Mouse (Mus musculus) left cerebral cortex, adult 9 months (tissue): ENCODE measurements at regions not wholly inside any gene's neighbourhood (a gene's known extent, or its start where the extent isn't known, plus 50 kb on each side); places are given as distances from the start of the nearest gene placed in this dataset.
"Not testable (repeated sequence)": the region's sequence is repeated elsewhere in the genome, so short reads cannot be mapped to it uniquely, and the experiment has no call there.

Experiments
- DNase-seq, 2 experiments: peaks; one replicate each; pipeline ENCODE4 v3.0.0; 2022; ENCODE audit warnings: low spot score in 2 of 2

DNA sequence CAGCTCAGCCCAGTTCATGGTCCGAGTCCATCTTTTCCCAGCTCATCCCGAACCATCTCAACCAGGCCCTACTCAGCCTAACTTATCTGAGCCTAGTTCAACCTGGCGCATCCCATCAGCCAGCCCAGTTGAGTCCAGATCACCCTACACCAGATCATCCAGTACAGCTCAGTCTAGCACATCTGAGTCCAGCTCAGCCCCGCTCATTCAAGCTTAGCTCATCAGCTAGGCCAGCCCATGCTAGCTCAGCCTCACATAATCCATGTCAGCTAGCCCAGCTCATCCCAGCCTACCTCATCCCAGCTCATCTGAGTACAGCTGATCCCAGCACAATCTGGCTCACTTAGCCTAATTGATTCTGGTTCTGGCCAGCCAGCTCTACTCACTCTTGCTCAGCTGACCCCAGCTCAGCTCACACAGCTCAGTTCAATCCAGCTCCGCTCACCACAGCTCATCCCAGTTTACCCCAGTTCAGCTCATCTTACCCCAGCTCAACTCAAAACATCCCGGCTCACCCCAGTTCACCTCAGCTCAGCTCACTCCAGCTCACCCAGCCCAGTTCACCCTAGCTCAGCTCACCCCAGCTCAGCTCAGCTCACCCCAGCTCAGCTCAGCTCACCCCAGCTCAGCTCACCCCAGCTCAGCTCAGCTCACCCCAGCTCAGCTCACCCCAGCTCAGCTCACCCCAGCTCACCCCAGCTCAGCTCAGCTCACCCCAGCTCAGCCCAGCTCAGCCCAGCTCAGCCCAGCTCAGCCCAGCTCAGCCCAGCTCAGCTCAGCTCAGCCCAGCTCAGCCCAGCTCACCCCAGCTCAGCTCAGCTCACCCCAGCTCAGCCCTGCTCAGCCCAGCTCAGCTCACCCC, 65.3 kb upstream of the Adam6b start:
- no peak for DNase-seq

DNA sequence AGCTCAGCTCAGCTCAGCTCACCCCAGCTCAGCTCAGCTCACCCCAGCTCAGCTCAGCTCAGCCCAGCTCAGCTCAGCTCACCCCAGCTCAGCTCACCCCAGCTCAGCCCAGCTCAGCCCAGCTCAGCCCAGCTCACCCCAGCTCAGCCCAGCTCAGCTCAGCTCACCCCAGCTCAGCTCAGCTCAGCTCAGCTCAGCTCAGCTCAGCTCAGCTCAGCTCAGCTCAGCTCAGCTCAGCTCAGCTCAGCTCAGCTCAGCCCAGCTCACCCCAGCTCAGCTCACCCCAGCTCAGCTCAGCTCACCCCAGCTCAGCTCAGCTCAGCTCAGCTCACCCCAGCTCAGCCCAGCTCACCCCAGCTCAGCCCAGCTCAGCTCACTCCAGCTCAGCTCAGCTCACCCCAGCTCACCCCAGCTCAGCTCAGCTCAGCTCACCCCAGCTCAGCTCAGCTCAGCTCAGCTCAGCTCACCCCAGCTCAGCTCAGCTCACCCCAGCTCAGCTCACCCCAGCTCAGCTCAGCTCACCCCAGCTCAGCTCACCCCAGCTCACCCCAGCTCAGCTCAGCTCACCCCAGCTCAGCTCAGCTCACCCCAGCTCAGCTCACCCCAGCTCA, 64.6 kb upstream of the Adam6b start:
- DNase-seq = not testable (repeated sequence)

DNA sequence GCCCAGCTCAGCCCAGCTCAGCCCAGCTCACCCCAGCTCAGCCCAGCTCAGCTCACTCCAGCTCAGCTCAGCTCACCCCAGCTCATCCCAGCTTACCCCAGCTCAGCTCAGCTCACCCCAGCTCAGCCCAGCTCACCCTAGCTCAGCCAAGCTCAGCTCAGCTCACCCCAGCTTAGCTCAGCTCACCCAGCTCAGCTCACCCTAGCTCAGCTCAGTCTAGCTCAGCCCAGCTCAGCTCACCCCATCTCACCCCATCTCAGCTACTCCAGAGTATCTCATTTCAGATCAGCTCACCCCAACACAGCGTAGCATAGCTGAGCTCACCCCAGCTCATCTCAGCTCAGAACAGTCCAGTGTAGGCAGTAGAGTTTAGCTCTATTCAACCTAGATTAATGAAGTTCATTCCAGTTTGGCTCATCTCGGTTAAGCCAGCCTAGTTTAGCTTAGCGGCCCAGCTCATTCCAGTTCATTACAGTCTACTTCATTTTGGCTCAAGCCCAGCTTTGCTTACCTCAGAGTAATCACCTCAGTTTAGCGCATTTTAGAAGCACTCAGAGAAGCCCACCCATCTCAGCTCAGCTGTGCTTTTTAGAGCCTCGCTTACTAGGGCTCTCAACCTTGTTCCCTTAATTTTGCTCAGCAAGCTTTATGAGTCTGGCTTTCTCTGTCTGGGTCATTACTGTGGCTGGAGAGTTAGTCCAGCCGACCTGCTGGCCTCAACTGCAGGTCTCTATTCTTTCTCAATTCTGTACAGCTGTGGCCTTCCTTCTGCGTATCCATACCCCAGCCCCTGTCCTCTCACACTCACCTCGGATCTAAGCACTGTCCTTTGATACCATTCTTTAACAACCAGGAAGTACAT, 63.9 kb upstream of the Adam6b start:
- DNase-seq = no peak

DNA sequence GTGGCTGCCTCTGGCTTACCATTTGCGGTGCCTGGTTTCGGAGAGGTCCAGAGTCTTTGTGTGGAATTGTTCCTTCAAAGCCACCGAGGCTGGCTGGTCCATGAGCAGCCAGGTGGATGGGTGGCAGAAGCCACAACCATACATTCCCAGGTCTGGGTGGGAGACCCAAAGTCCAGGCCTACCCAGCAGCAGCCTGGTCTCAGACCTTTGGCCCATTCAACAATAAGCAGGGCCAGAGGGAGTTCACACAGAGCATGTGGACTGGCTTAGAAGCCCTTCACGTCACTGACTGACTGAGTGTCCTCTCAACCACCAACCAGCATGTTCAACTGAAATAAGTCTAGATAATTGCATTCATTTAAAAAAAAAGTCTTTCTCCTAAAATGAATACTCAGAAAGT, 62.7 kb upstream of the Adam6b start:
- no peak for DNase-seq

DNA sequence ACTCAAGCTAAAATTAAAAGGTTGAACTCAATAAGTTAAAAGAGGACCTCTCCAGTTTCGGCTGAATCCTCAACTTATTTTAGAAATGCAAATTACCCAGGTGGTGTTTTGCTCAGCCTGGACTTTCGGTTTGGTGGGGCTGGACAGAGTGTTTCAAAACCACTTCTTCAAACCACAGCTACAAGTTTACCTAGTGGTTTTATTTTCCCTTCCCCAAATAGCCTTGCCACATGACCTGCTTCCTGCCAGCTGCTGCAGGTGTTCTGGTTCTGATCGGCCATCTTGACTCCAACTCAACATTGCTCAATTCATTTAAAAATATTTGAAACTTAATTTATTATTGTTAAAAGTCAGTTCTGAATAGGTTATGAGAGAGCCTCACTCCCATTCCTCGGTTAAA, 62.0 kb upstream of the Adam6b start:
- peak in 1 of 2 experiments; percentile 15 for DNase-seq

DNA sequence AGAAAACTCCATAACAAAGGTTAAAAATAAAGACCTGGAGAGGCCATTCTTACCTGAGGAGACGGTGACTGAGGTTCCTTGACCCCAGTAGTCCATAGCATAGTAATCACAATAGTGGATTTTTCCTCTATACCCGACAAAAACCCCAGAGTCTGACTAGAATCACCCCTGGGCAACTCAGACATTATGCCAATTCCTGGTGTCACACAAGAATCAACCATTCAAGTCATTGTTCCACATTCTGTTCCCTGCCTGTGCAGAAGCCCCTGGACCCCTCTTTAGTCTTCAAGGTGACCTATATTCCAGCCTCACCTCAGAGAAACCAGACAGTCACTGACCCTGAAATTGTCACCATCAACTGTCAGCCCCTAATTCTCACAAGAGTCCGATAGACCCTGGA, 60.9 kb upstream of the Adam6b start:
- DNase-seq = no peak

DNA sequence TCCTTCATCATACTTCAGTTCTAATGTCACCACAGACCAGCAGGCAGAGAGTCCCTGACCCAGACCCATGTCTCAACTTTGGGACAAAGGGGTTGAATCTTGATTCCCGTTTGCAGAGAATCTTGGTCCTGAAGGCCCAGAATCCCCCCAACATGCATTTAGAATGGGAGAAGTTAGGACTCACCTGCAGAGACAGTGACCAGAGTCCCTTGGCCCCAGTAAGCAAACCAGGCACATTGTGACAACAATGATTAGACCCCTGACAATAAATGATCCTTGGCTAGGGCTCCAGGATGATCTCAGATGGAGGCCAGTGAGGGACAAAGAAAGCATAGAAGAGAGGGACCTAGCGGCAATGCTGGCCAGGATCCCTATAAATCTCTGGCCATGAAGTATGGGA, 60.4 kb upstream of the Adam6b start:
- no peak for DNase-seq

DNA sequence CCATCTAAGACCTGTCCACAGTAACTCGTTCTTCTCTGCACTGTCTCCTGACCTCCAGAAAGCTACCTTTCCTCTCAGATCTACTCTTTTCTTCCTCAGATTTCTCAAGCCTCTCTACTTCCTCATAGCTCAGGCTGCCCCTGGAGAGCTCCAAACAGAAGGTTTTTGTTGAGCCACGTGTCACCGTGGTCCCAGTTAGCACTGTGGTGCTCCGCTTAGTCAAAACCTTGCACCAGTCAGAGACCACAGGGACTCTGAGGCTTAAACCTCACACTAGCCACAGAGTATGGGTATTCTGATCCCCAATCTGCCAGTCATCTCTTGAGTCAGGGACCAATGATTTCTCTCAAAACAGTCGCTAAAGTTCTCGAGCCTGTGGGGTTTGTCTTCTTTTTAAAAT, 59.0 kb upstream of the Adam6b start:
- DNase-seq = no peak
